Mouse (Mus musculus) C2C12 (cell line): ENCODE measurements around the gene Insr. TPM values are rescaled to one million over a fixed set of nuclear protein-coding genes. Genes with fewer than 3 reads are reported as not detected.

Experiments
- H3K27me3 ChIP-seq: one replicate; pipeline ENCODE4 v1.6.1; 2011; ENCODE audit not compliant: control insufficient read depth, insufficient read depth, insufficient read length
- H3K36me3 ChIP-seq: one replicate; pipeline ENCODE4 v1.6.1; 2011; ENCODE audit not compliant: control insufficient read depth, insufficient read depth
- H3K4me3 ChIP-seq: one replicate; pipeline ENCODE4 v1.5.1; 2011; ENCODE audit warnings: mild to moderate bottlenecking, control low read depth; ENCODE audit not compliant: poor library complexity, insufficient read depth, severe bottlenecking
- H3K79me2 ChIP-seq: one replicate; pipeline ENCODE4 v1.6.1; 2011; ENCODE audit not compliant: control insufficient read depth, insufficient read depth
- H3K79me3 ChIP-seq: one replicate; pipeline ENCODE4 v1.6.1; 2011; ENCODE audit warnings: low read depth, control low read depth
- H3ac ChIP-seq: one replicate; pipeline ENCODE3; 2011; ENCODE audit warnings: low read depth; ENCODE audit not compliant: control insufficient read depth, insufficient read length
- CEBPB ChIP-seq: IDR thresholded peaks from one replicate; pipeline ENCODE4 v1.6.1; 2011; ENCODE audit warnings: low read depth, mild to moderate bottlenecking, control low read depth, moderate library complexity
- CTCF ChIP-seq: IDR thresholded peaks from one replicate; pipeline ENCODE4 v1.5.1; 2011; ENCODE audit not compliant: control insufficient read depth, insufficient read depth, insufficient read length
- FOSL1 ChIP-seq: IDR thresholded peaks from one replicate; pipeline ENCODE4 v1.8.0; 2011; ENCODE audit warnings: mild to moderate bottlenecking, low read length; ENCODE audit not compliant: poor library complexity, insufficient read depth, severe bottlenecking
- MAX ChIP-seq: IDR thresholded peaks from one replicate; pipeline ENCODE4 v1.6.1; 2011; ENCODE audit warnings: mild to moderate bottlenecking, control low read depth
- MYOD1 ChIP-seq: IDR thresholded peaks from one replicate; pipeline ENCODE4 v1.6.1; 2011; ENCODE audit warnings: low read depth; ENCODE audit not compliant: control insufficient read depth, insufficient read length
- MYOG ChIP-seq: IDR thresholded peaks from one replicate; pipeline ENCODE4 v1.6.1; 2011; ENCODE audit not compliant: control insufficient read depth, insufficient read length; ENCODE audit errors: extremely low read depth
- USF1 ChIP-seq: IDR thresholded peaks from one replicate; pipeline ENCODE4 v1.6.1; 2011; ENCODE audit warnings: low read depth, mild to moderate bottlenecking, control low read depth, moderate library complexity
- polyA plus RNA-seq: library from polyadenylated mRNA; unstranded; fragments of >200 nt; fragmentation: generic; extraction: Trizol; gene quantifications from one replicate; pipeline ENCODE4 v1.2.1, GENCODE M21; 2012; ENCODE audit warnings: missing spikeins

The Insr gene
- polyA plus RNA-seq, 1 experiment, result 2.6 TPM

- no peak overlapping the region for H3ac ChIP-seq
- H3K27me3 ChIP-seq, result no peaks in the 10 kb centered on the region
- H3K79me2 ChIP-seq, result no peaks in the 10 kb centered on the region
- no peaks in the 10 kb centered on the region for H3K79me3 ChIP-seq
- no peak overlapping the region for H3K4me3 ChIP-seq
- H3K36me3 ChIP-seq, result no peaks in the 10 kb centered on the region
- no peak for TF ChIP-seq MYOG
- no peak for TF ChIP-seq USF1
- no peak for TF ChIP-seq CTCF
- no peak for TF ChIP-seq MYOD1
These were observed 43.1 kb downstream of the Insr start for GRCm38 (mm10) chr8:3236277-3236676.

GRCm38 (mm10) chr8:3234569-3234968 is 44.8 kb downstream of the Insr start:
- Histone ChIP-seq H3K4me3 (no peak overlapping the region), H3K36me3 (no peaks in the 10 kb centered on the region), H3K79me2 (no peaks in the 10 kb centered on the region), H3K79me3 (no peaks in the 10 kb centered on the region), H3K27me3 (no peaks in the 10 kb centered on the region), H3ac (no peak overlapping the region)
- no peak for TF ChIP-seq CEBPB
- TF ChIP-seq MYOG, result no peak

GRCm38 (mm10) chr8:3232601-3233000 is 46.8 kb downstream of the Insr start:
- Histone ChIP-seq H3K4me3 (no peak overlapping the region), H3K79me3 (no peaks in the 10 kb centered on the region), H3K36me3 (no peaks in the 10 kb centered on the region), H3K79me2 (no peaks in the 10 kb centered on the region), H3ac (no peak overlapping the region), H3K27me3 (no peaks in the 10 kb centered on the region)
- TF ChIP-seq MYOD1 (no peak), USF1 (no peak), MYOG (no peak)

GRCm38 (mm10) chr8:3230118-3231060 is 49.0 kb downstream of the Insr start:
- Histone ChIP-seq H3K79me3 (no peaks in the 10 kb centered on the region), H3K79me2 (no peaks in the 10 kb centered on the region), H3K4me3 (no peak overlapping the region), H3K27me3 (no peaks in the 10 kb centered on the region), H3ac (no peak overlapping the region), H3K36me3 (no peaks in the 10 kb centered on the region)
- TF ChIP-seq MAX (no peak), CEBPB (no peak), CTCF (no peak), MYOD1 (no peak), USF1 (no peak), MYOG (no peak), FOSL1 (no peak)

- Histone ChIP-seq H3K36me3 (no peaks in the 10 kb centered on the region), H3K79me3 (no peaks in the 10 kb centered on the region), H3K4me3 (no peak overlapping the region), H3K79me2 (no peaks in the 10 kb centered on the region), H3K27me3 (no peaks in the 10 kb centered on the region), H3ac (no peak overlapping the region)
- no peak for TF ChIP-seq USF1
- no peak for TF ChIP-seq FOSL1
- TF ChIP-seq CTCF, result no peak
- no peak for TF ChIP-seq MYOD1
- TF ChIP-seq MAX, result no peak
- TF ChIP-seq MYOG, result no peak
- TF ChIP-seq CEBPB, result no peak
These were observed 52.0 kb downstream of the Insr start for GRCm38 (mm10) chr8:3227423-3227822.

GRCm38 (mm10) chr8:3225731-3226130 is 53.7 kb downstream of the Insr start:
- TF ChIP-seq MYOD1 (no peak), USF1 (no peak), FOSL1 (no peak), CEBPB (no peak), CTCF (no peak), MAX (no peak), MYOG (no peak)
- Histone ChIP-seq H3K79me3 (no peaks in the 10 kb centered on the region), H3K36me3 (no peaks in the 10 kb centered on the region), H3ac (no peak overlapping the region), H3K4me3 (no peak overlapping the region), H3K27me3 (no peaks in the 10 kb centered on the region), H3K79me2 (no peaks in the 10 kb centered on the region)
